In the genomic region with DNA sequence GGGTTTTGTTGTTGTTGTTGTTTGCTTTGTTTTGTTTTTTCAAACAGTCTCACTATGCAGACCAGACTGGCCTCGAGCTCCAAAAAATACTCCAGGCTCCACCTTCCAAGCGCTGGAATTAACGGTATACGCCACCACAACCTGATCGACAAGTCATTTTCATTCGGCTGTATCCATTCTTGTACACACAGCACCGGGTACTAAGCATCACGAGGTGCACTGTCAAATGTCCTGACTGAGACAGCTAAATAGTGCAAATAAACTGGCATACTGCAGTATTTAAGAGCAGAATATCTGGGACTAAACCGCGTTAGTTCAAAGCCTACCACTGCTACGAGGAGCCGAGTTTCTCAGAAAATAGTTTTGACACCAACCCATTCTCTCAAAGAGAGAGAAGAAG, we compare ENCODE assay signal across 8 mouse cellular contexts. TPM values are rescaled to one million over a fixed set of nuclear protein-coding genes. Genes with fewer than 3 reads are reported as not detected.
A peak's percentile ranks its signal among the peaks of the same experiment; 100 is the strongest.
DNase-seq lines count a peak whose midpoint lies in the region; ATAC-seq and TF ChIP-seq lines count a peak whose summit lies in the region.

No protein-coding gene starts in this region.

- CTCF ChIA-PET in Patski (lab: Charles Lee), result interaction anchor here (1.3 kb wide), 1 partner anchor 89 kb away, joined by 3 read pairs; no protein-coding TSS in a partner anchor

- peaks cover 17% of the 10 kb centered on the region for H3K4me1 ChIP-seq in kidney, embryonic 15.5 days
- H3K4me1 ChIP-seq in forebrain, embryonic 10.5 days, result peaks cover 24% of the 10 kb centered on the region
- H3K4me1 ChIP-seq in liver, embryonic 13.5 days (replicated peaks), result peaks cover 32% of the 10 kb centered on the region

- POLR2A ChIA-PET in Patski (lab: Charles Lee), result interaction anchor here (1.4 kb wide), 1 partner anchor 49 kb away, joined by 3 read pairs; no protein-coding TSS in a partner anchor

- H3K4me2 ChIP-seq in kidney, embryonic 15.5 days, result peak overlapping the region; percentile 74
- peak overlapping the region; percentile 88 for H3K4me2 ChIP-seq in liver, embryonic 13.5 days

- no peaks in the 10 kb centered on the region for H3K9me3 ChIP-seq in kidney, embryonic 15.5 days (replicated peaks)
- H3K9me3 ChIP-seq in forebrain, embryonic 10.5 days, result no peaks in the 10 kb centered on the region
- H3K9me3 ChIP-seq in liver, embryonic 13.5 days (replicated peaks), result no peaks in the 10 kb centered on the region

- TF ChIP-seq CTCF in Patski (IDR thresholded peaks at IDR 0.05), result no peak

- under 1% methylated on average over 12 of the region's 12 CpGs for WGBS in kidney, embryonic 15.5 days
- under 1% methylated on average over 12 of the region's 12 CpGs for WGBS in forebrain, embryonic 10.5 days
- WGBS in liver, embryonic 13.5 days (ENCODE audit: insufficient replicate concordance), result under 1% methylated on average over 12 of the region's 12 CpGs

- in situ Hi-C loops in Patski (cut with MboI; ENCODE audit: low pct_unique_long_range_greater_than_20kb), result no loop called here

- peak overlapping the region; percentile 44 for H3K9ac ChIP-seq in kidney, embryonic 15.5 days
- peak overlapping the region; percentile 82 for H3K9ac ChIP-seq in liver, embryonic 13.5 days

- peaks cover 29% of the 10 kb centered on the region for H3K36me3 ChIP-seq in kidney, embryonic 15.5 days
- H3K36me3 ChIP-seq in forebrain, embryonic 10.5 days (replicated peaks), result peaks cover 33% of the 10 kb centered on the region
- H3K36me3 ChIP-seq in liver, embryonic 13.5 days, result peaks cover 24% of the 10 kb centered on the region

- H3K27ac ChIP-seq in kidney, embryonic 15.5 days, result peak overlapping the region; percentile 90; the same call in 1 of the 2 replicates
- peak overlapping the region; percentile 83 for H3K27ac ChIP-seq in forebrain, embryonic 10.5 days
- H3K27ac ChIP-seq in liver, embryonic 13.5 days, result peak overlapping the region; percentile 73

- no peaks in the 10 kb centered on the region for H3K27me3 ChIP-seq in kidney, embryonic 15.5 days
- no peaks in the 10 kb centered on the region for H3K27me3 ChIP-seq in Patski
- H3K27me3 ChIP-seq in forebrain, embryonic 10.5 days (ENCODE audit: poor library complexity, severe bottlenecking), result no peaks in the 10 kb centered on the region
- H3K27me3 ChIP-seq in liver, embryonic 13.5 days, result no peaks in the 10 kb centered on the region

- no peak for DNase-seq in kidney, postnatal 10 days
- DNase-seq in Patski (ENCODE audit: low read depth, low spot score), result no peak
- peak; percentile 12 for DNase-seq in forebrain, embryonic 10.5 days (ENCODE audit: extremely low spot score, low spot score)
- DNase-seq in liver, embryonic 13.5 days, result no peak
- no peak for DNase-seq in adrenal gland, adult 8-10 months
- no peak for DNase-seq in left cerebral cortex, adult 11 months (ENCODE audit: low spot score)
- no peak for DNase-seq in spleen, adult 18-20 months

- peak overlapping the region; percentile 70 for H3K4me3 ChIP-seq in kidney, embryonic 15.5 days (replicated peaks)
- peak overlapping the region; percentile 82 for H3K4me3 ChIP-seq in forebrain, embryonic 10.5 days
- peak overlapping the region; percentile 86 for H3K4me3 ChIP-seq in liver, embryonic 13.5 days (replicated peaks)

- peak; percentile 13; the same call in 1 of the 2 replicates for ATAC-seq in kidney, embryonic 15.5 days (replicated peaks; ENCODE audit: low FRiP score)
- peak; percentile 29 for ATAC-seq in Patski
- ATAC-seq in liver, embryonic 13.5 days (ENCODE audit: low read depth), result 0 out of 2 replicates have a peak, but pooled peaks have one; percentile 18

RNA-seq across cellular contexts. Expression of gene Nat10, which starts 0.6 kb away (rescaled TPM):
- polyA plus RNA-seq in kidney, embryonic 15.5 days (2015; fragmentation: Nextera tagmentation; extraction: Ambion mirVana), result 25.3 and 27.4 TPM in 2 replicates
- polyA plus RNA-seq in Patski (2021), result 28.3 TPM
- 37.2 and 37.5 TPM in 2 replicates for polyA plus RNA-seq in forebrain, embryonic 10.5 days (2016; fragmentation: Nextera tagmentation; extraction: Ambion mirVana)
- polyA plus RNA-seq in liver, embryonic 13.5 days (2015; fragmentation: Nextera tagmentation; extraction: Ambion mirVana), result 20.7 and 24.2 TPM in 2 replicates
- total RNA-seq in adrenal gland, adult 8-10 months (2022), result 10 to 100 TPM; 33.8 to 61.8 (median 48.4) TPM

RNA-seq across cellular contexts. Expression of gene Caprin1, which starts 37.0 kb away (rescaled TPM):
- 330 and 337 TPM in 2 replicates for polyA plus RNA-seq in kidney, embryonic 15.5 days (2015; fragmentation: Nextera tagmentation; extraction: Ambion mirVana)
- 269 TPM for polyA plus RNA-seq in Patski (2021)
- polyA plus RNA-seq in forebrain, embryonic 10.5 days (2016; fragmentation: Nextera tagmentation; extraction: Ambion mirVana), result 508 and 532 TPM in 2 replicates
- 134 and 178 TPM in 2 replicates for polyA plus RNA-seq in liver, embryonic 13.5 days (2015; fragmentation: Nextera tagmentation; extraction: Ambion mirVana)
- 100 to 1,000 TPM; 345 to 413 (median 410) TPM for total RNA-seq in adrenal gland, adult 8-10 months (2022)
